Mouse (Mus musculus): ENCODE data around the gene Gm49387.

- no peak for TF ChIP-seq GATA1 (IDR thresholded peaks at IDR 0.05; ENCODE audit: borderline replicate concordance, low read length)
- TF ChIP-seq FLI1 (IDR thresholded peaks at IDR 0.05; ENCODE audit: low read length), result no peak
These were observed 12.6 kb upstream of the Gm49387 start for GRCm38 (mm10) chr14:31653101-31653875.

Data from megakaryocyte, embryonic 14.5 days (primary cell).